Mouse (Mus musculus): ENCODE measurements around the gene Gm13119.

DNA sequence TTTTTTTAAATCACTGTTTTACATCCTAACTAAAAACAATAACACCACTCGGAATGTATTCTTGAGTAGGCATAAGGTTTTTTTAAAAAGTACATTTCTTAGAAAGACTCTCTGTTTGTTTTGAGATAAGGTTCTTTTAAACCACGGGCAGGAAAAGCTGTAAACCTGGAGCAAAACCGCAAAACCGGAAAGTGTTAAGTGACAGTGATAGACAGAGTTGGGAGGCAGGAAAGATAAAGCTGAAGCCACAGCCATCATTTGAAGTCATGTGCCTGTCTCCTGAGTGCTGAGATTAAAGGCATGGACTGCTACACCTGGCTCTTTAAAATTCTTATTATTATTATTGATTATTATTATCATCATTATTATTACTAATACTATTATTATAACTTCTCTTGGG, 45.0 kb downstream of the Gm13119 start:
- TF ChIP-seq CTCF (IDR thresholded peaks at IDR 0.05; ENCODE audit: control insufficient read depth, insufficient read depth, low read length) (no peak), POLR2A (IDR thresholded peaks at IDR 0.05; ENCODE audit: borderline replicate concordance, control insufficient read depth, low read depth, low read length) (no peak)

Data from bone marrow, adult 2 months (tissue).